Mouse (Mus musculus) ES-E14 (cell line): ENCODE measurements around the gene Hs3st3a1.

ENCODE experiments used
- CHD2 ChIP-seq: IDR thresholded peaks from 2 replicates; pipeline ENCODE4 v1.6.1; 2014; ENCODE audit warnings: mild to moderate bottlenecking, low read depth, low read length, inconsistent platforms
- HCFC1 ChIP-seq: IDR thresholded peaks from 2 replicates; pipeline ENCODE4 v1.6.1; 2012; ENCODE audit warnings: low read length, inconsistent platforms, borderline replicate concordance; ENCODE audit not compliant: insufficient read depth
- MAFK ChIP-seq: IDR thresholded peaks from 2 replicates; pipeline ENCODE4 v1.6.1; 2014; ENCODE audit warnings: mild to moderate bottlenecking, low read depth, low read length, inconsistent platforms; ENCODE audit not compliant: insufficient read depth
- ZC3H11A ChIP-seq: IDR thresholded peaks from 2 replicates; pipeline ENCODE4 v1.6.1; 2012; ENCODE audit warnings: low read depth, mild to moderate bottlenecking, inconsistent platforms, low read length, borderline replicate concordance
- ZNF384 ChIP-seq: IDR thresholded peaks from 2 replicates; pipeline ENCODE4 v1.6.1; 2012; ENCODE audit warnings: low read depth, low read length, inconsistent platforms

- no peak for TF ChIP-seq ZC3H11A
- TF ChIP-seq ZNF384 = no peak
- TF ChIP-seq HCFC1 = no peak
- TF ChIP-seq MAFK = no peak
- TF ChIP-seq CHD2 = no peak
Measured at GRCm38 (mm10) chr11:64437721-64438120, 2.6 kb downstream of the Hs3st3a1 start.
